8 mouse cellular contexts compared by ENCODE assay signal in genomic region chr7:4478021-4478795, GRCm38 (mm10). TPM values are rescaled to one million over a fixed set of nuclear protein-coding genes. Genes with fewer than 3 reads are reported as not detected.
DNase-seq lines count a peak whose midpoint lies in the region; ATAC-seq lines count a peak whose summit lies in the region.

No protein-coding gene starts in this region.

- WGBS in embryonic facial prominence, embryonic 15.5 days, result under 1% methylated on average over 39 of the region's 39 CpGs
- WGBS in heart, embryonic 12.5 days, result under 1% methylated on average over 39 of the region's 39 CpGs
- under 1% methylated on average over 39 of the region's 39 CpGs for WGBS in kidney, embryonic 15.5 days
- WGBS in liver, embryonic 13.5 days (ENCODE audit: insufficient replicate concordance), result 2% methylated on average over 39 of the region's 39 CpGs
- WGBS in neural tube, embryonic 11.5 days, result 0% methylated on average over 39 of the region's 39 CpGs

- H3K9me3 ChIP-seq in embryonic facial prominence, embryonic 15.5 days (replicated peaks), result no peaks in the 10 kb centered on the region
- H3K9me3 ChIP-seq in heart, embryonic 12.5 days (replicated peaks), result no peaks in the 10 kb centered on the region; the same call in 1 of the 2 replicates
- H3K9me3 ChIP-seq in kidney, embryonic 15.5 days (replicated peaks), result no peaks in the 10 kb centered on the region
- no peaks in the 10 kb centered on the region for H3K9me3 ChIP-seq in liver, embryonic 13.5 days (replicated peaks)
- H3K9me3 ChIP-seq in neural tube, embryonic 11.5 days (ENCODE audit: control insufficient read depth, low read length), result no peaks in the 10 kb centered on the region

- peak overlapping the region; percentile 51 for H3K9ac ChIP-seq in embryonic facial prominence, embryonic 15.5 days
- H3K9ac ChIP-seq in heart, embryonic 12.5 days, result peak overlapping the region; percentile 71
- peak overlapping the region; percentile 59 for H3K9ac ChIP-seq in kidney, embryonic 15.5 days
- peak overlapping the region; percentile 13; the same call in 1 of the 2 replicates for H3K9ac ChIP-seq in liver, embryonic 13.5 days
- peak overlapping the region; percentile 52 for H3K9ac ChIP-seq in neural tube, embryonic 11.5 days (ENCODE audit: low read length)

- H3K4me3 ChIP-seq in embryonic facial prominence, embryonic 15.5 days (replicated peaks), result peak overlapping the region; percentile 55
- H3K4me3 ChIP-seq in heart, embryonic 12.5 days, result peak overlapping the region; percentile 63
- H3K4me3 ChIP-seq in kidney, embryonic 15.5 days (replicated peaks), result peak overlapping the region; percentile 49
- peak overlapping the region; percentile 43 for H3K4me3 ChIP-seq in liver, embryonic 13.5 days (replicated peaks)
- H3K4me3 ChIP-seq in neural tube, embryonic 11.5 days (ENCODE audit: low read depth, low read length), result peak overlapping the region; percentile 43

- peaks cover 17% of the 10 kb centered on the region for H3K27me3 ChIP-seq in embryonic facial prominence, embryonic 15.5 days
- peaks cover 21% of the 10 kb centered on the region for H3K27me3 ChIP-seq in heart, embryonic 12.5 days (replicated peaks)
- peaks cover 30% of the 10 kb centered on the region for H3K27me3 ChIP-seq in kidney, embryonic 15.5 days
- H3K27me3 ChIP-seq in liver, embryonic 13.5 days, result peaks cover 59% of the 10 kb centered on the region
- H3K27me3 ChIP-seq in neural tube, embryonic 11.5 days (ENCODE audit: control insufficient read depth, insufficient read depth, low read length), result peaks cover 13% of the 10 kb centered on the region

- peak overlapping the region; percentile 93 for H3K27ac ChIP-seq in embryonic facial prominence, embryonic 15.5 days (replicated peaks)
- H3K27ac ChIP-seq in heart, embryonic 12.5 days (ENCODE audit: poor library complexity, severe bottlenecking), result peak overlapping the region; percentile 97
- peak overlapping the region; percentile 97 for H3K27ac ChIP-seq in kidney, embryonic 15.5 days
- H3K27ac ChIP-seq in liver, embryonic 13.5 days, result no peak overlapping the region; the same call in 1 of the 2 replicates
- peak overlapping the region; percentile 84 for H3K27ac ChIP-seq in neural tube, embryonic 11.5 days (ENCODE audit: low read depth, low read length)

- peak; percentile 54 to 65 for DNase-seq in left cerebral cortex, adult 18-20 months (ENCODE audit: low spot score in 2 of 2)
- no peak for DNase-seq in left cerebral cortex, adult 11 months (ENCODE audit: low spot score)
- no peak for DNase-seq in liver, embryonic 13.5 days
- DNase-seq in neural tube, embryonic 11.5 days (ENCODE audit: low spot score), result peak; percentile 88
- peak; percentile 46 for DNase-seq in urinary bladder, postnatal 25 days (ENCODE audit: low spot score)

- H3K4me2 ChIP-seq in embryonic facial prominence, embryonic 15.5 days (replicated peaks), result peak overlapping the region; percentile 83
- H3K4me2 ChIP-seq in heart, embryonic 12.5 days, result peak overlapping the region; percentile 93
- peak overlapping the region; percentile 86 for H3K4me2 ChIP-seq in kidney, embryonic 15.5 days
- peak overlapping the region; percentile 57 for H3K4me2 ChIP-seq in liver, embryonic 13.5 days
- H3K4me2 ChIP-seq in neural tube, embryonic 11.5 days (ENCODE audit: low read depth), result peak overlapping the region; percentile 75

- ATAC-seq in embryonic facial prominence, embryonic 15.5 days (ENCODE audit: insufficient number of reproducible peaks, low FRiP score, low TSS enrichment, low read depth), result peak; percentile 94
- ATAC-seq in heart, embryonic 12.5 days (ENCODE audit: insufficient number of reproducible peaks, low FRiP score), result peak; percentile 91
- peak; percentile 98 for ATAC-seq in kidney, embryonic 15.5 days (replicated peaks; ENCODE audit: low FRiP score)
- ATAC-seq in liver, embryonic 13.5 days (ENCODE audit: low read depth), result peak; percentile 68
- peak; percentile 99 for ATAC-seq in neural tube, embryonic 11.5 days (ENCODE audit: insufficient read depth, low FRiP score, low TSS enrichment)

- peaks cover 25% of the 10 kb centered on the region for H3K36me3 ChIP-seq in embryonic facial prominence, embryonic 15.5 days
- peaks cover 30% of the 10 kb centered on the region for H3K36me3 ChIP-seq in heart, embryonic 12.5 days
- peaks cover 25% of the 10 kb centered on the region for H3K36me3 ChIP-seq in kidney, embryonic 15.5 days
- peaks cover 26% of the 10 kb centered on the region for H3K36me3 ChIP-seq in liver, embryonic 13.5 days
- peaks cover 13% of the 10 kb centered on the region for H3K36me3 ChIP-seq in neural tube, embryonic 11.5 days (ENCODE audit: control insufficient read depth, insufficient read depth, low read length)

- H3K4me1 ChIP-seq in embryonic facial prominence, embryonic 15.5 days, result peaks cover 18% of the 10 kb centered on the region
- H3K4me1 ChIP-seq in heart, embryonic 12.5 days (replicated peaks), result peaks cover 27% of the 10 kb centered on the region
- peaks cover 32% of the 10 kb centered on the region for H3K4me1 ChIP-seq in kidney, embryonic 15.5 days
- H3K4me1 ChIP-seq in liver, embryonic 13.5 days (replicated peaks), result peaks cover 18% of the 10 kb centered on the region; the same call in 1 of the 2 replicates
- H3K4me1 ChIP-seq in neural tube, embryonic 11.5 days (ENCODE audit: control insufficient read depth, insufficient read depth, low read length), result peaks cover 9% of the 10 kb centered on the region; the same call in 1 of the 2 replicates

RNA-seq across cellular contexts. Expression of gene Eps8l1, which starts 17.7 kb away (rescaled TPM):
- 1 to 10 TPM; 4.7 to 7.9 TPM for total RNA-seq in left cerebral cortex, adult 18-20 months (2021)
- 13.6 and 17.6 TPM in 2 replicates for polyA plus RNA-seq in embryonic facial prominence, embryonic 15.5 days (2015; fragmentation: Nextera tagmentation; extraction: Ambion mirVana)
- polyA plus RNA-seq in heart, embryonic 12.5 days (2016; fragmentation: Nextera tagmentation; extraction: Ambion mirVana), result 3.0 and 4.1 TPM in 2 replicates
- 8.9 and 9.0 TPM in 2 replicates for polyA plus RNA-seq in kidney, embryonic 15.5 days (2015; fragmentation: Nextera tagmentation; extraction: Ambion mirVana)
- 1.4 TPM in 2 replicates for polyA plus RNA-seq in liver, embryonic 13.5 days (2015; fragmentation: Nextera tagmentation; extraction: Ambion mirVana)
- 4.6 and 4.7 TPM in 2 replicates for polyA plus RNA-seq in neural tube, embryonic 11.5 days (2014; fragmentation: Nextera tagmentation; extraction: Ambion mirVana)

RNA-seq across cellular contexts. Expression of gene Ppp1r12c, which starts 23.3 kb away (rescaled TPM):
- 100 to 1,000 TPM; 154 TPM for total RNA-seq in left cerebral cortex, adult 18-20 months (2021)
- polyA plus RNA-seq in embryonic facial prominence, embryonic 15.5 days (2015; fragmentation: Nextera tagmentation; extraction: Ambion mirVana), result 52.5 and 57.2 TPM in 2 replicates
- polyA plus RNA-seq in heart, embryonic 12.5 days (2016; fragmentation: Nextera tagmentation; extraction: Ambion mirVana), result 50.2 and 53.9 TPM in 2 replicates
- polyA plus RNA-seq in kidney, embryonic 15.5 days (2015; fragmentation: Nextera tagmentation; extraction: Ambion mirVana), result 38.2 and 43.9 TPM in 2 replicates
- 17.1 and 18.8 TPM in 2 replicates for polyA plus RNA-seq in liver, embryonic 13.5 days (2015; fragmentation: Nextera tagmentation; extraction: Ambion mirVana)
- 41.1 and 43.3 TPM in 2 replicates for polyA plus RNA-seq in neural tube, embryonic 11.5 days (2014; fragmentation: Nextera tagmentation; extraction: Ambion mirVana)

RNA-seq across cellular contexts. Expression of gene Rdh13, which starts 32.8 kb away (rescaled TPM):
- total RNA-seq in left cerebral cortex, adult 18-20 months (2021), result 10 to 100 TPM; 25.3 to 28.1 TPM
- 24.4 and 25.3 TPM in 2 replicates for polyA plus RNA-seq in embryonic facial prominence, embryonic 15.5 days (2015; fragmentation: Nextera tagmentation; extraction: Ambion mirVana)
- 27.5 and 27.6 TPM in 2 replicates for polyA plus RNA-seq in heart, embryonic 12.5 days (2016; fragmentation: Nextera tagmentation; extraction: Ambion mirVana)
- polyA plus RNA-seq in kidney, embryonic 15.5 days (2015; fragmentation: Nextera tagmentation; extraction: Ambion mirVana), result 30.5 and 30.6 TPM in 2 replicates
- polyA plus RNA-seq in liver, embryonic 13.5 days (2015; fragmentation: Nextera tagmentation; extraction: Ambion mirVana), result 7.7 and 7.9 TPM in 2 replicates
- polyA plus RNA-seq in neural tube, embryonic 11.5 days (2014; fragmentation: Nextera tagmentation; extraction: Ambion mirVana), result 32.2 and 32.6 TPM in 2 replicates

RNA-seq across cellular contexts. Expression of gene Tnnt1, which starts 38.0 kb away (rescaled TPM):
- total RNA-seq in left cerebral cortex, adult 18-20 months (2021), result 10 to 100 TPM in 1 of 2 experiments, 1 to 10 TPM in 1; 7.6 to 11.7 TPM
- polyA plus RNA-seq in embryonic facial prominence, embryonic 15.5 days (2015; fragmentation: Nextera tagmentation; extraction: Ambion mirVana), result 290 and 382 TPM in 2 replicates
- polyA plus RNA-seq in heart, embryonic 12.5 days (2016; fragmentation: Nextera tagmentation; extraction: Ambion mirVana), result 543 and 550 TPM in 2 replicates
- 37.2 and 48.6 TPM in 2 replicates for polyA plus RNA-seq in kidney, embryonic 15.5 days (2015; fragmentation: Nextera tagmentation; extraction: Ambion mirVana)
- 13.2 and 13.4 TPM in 2 replicates for polyA plus RNA-seq in liver, embryonic 13.5 days (2015; fragmentation: Nextera tagmentation; extraction: Ambion mirVana)
- polyA plus RNA-seq in neural tube, embryonic 11.5 days (2014; fragmentation: Nextera tagmentation; extraction: Ambion mirVana), result 72.7 and 93.7 TPM in 2 replicates

RNA-seq across cellular contexts. Expression of gene Tnni3, which starts 45.8 kb away (rescaled TPM):
- 1 to 10 TPM in 1 of 2 experiments, under 1 TPM in 1; 0.88 to 1.3 TPM for total RNA-seq in left cerebral cortex, adult 18-20 months (2021)
- polyA plus RNA-seq in embryonic facial prominence, embryonic 15.5 days (2015; fragmentation: Nextera tagmentation; extraction: Ambion mirVana), result 5.1 and 5.9 TPM in 2 replicates
- 1,739 and 1,749 TPM in 2 replicates for polyA plus RNA-seq in heart, embryonic 12.5 days (2016; fragmentation: Nextera tagmentation; extraction: Ambion mirVana)
- 6.6 and 6.9 TPM in 2 replicates for polyA plus RNA-seq in kidney, embryonic 15.5 days (2015; fragmentation: Nextera tagmentation; extraction: Ambion mirVana)
- polyA plus RNA-seq in liver, embryonic 13.5 days (2015; fragmentation: Nextera tagmentation; extraction: Ambion mirVana), result 1.1 and 4.5 TPM in 2 replicates
- polyA plus RNA-seq in neural tube, embryonic 11.5 days (2014; fragmentation: Nextera tagmentation; extraction: Ambion mirVana), result 2.1 and 3.5 TPM in 2 replicates

Comparison
In these comparisons a context has a peak if more than half of its experiments do, and no peak if none do; other contexts are left out.
1. DNase-seq: peak in left cerebral cortex, adult 18-20 months (2 of 2), neural tube, embryonic 11.5 days (single experiment) and urinary bladder, postnatal 25 days (single experiment); none in left cerebral cortex, adult 11 months (single experiment) and liver, embryonic 13.5 days (single experiment).
2. H3K9ac ChIP-seq: peak in every context shown above with its lines; median percentile 71 in heart, embryonic 12.5 days; 59 in kidney, embryonic 15.5 days; 52 in neural tube, embryonic 11.5 days; 51 in embryonic facial prominence, embryonic 15.5 days; 13 in liver, embryonic 13.5 days.
3. Peak in every context shown above with its lines, with median percentiles within 50 percentile points of each other: ATAC-seq, H3K4me2 ChIP-seq and H3K4me3 ChIP-seq.